Comparison of ENCODE assay signal across 1 mouse cellular context in the genomic region with DNA sequence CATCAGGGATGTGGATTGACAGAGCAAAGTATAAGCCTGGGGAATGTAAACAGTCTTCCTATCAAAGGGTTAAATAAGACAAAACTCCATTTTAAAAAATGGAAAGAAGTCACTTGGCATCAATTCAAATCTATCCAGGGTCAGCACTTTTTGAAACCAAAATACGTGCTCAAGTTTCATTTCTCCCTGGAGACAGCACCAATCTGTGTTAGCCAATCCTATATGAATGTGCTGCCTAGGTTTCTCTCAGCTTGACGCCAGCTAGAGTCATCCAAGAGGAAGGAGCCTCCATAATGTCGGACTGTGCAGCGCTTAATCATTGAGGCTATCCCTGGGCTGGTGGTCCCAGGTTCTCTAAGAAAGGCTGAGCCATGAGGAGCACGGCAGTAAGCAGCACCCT.
TF ChIP-seq lines count a peak whose summit lies in the region.

No protein-coding gene starts in this region.

TF ChIP-seq in myocyte, 11 proteins besides CTCF, POLR2A, EP300 and RAD21:
- no peak for TF ChIP-seq REST (IDR thresholded peaks at IDR 0.05; ENCODE audit: insufficient read depth, insufficient read length)
- no peak for TF ChIP-seq CEBPB (IDR thresholded peaks at IDR 0.05; ENCODE audit: insufficient read depth, poor library complexity, severe bottlenecking)
- TF ChIP-seq TCF3 (IDR thresholded peaks at IDR 0.05; ENCODE audit: insufficient read length, low read depth): no peak
- no peak for TF ChIP-seq MYOG (IDR thresholded peaks at IDR 0.05; ENCODE audit: control insufficient read depth in 1 of 3, insufficient read depth in 1 of 3, insufficient read length in 2 of 3, low read depth in 2 of 3)
- TF ChIP-seq POLR2AphosphoS2 (IDR thresholded peaks at IDR 0.05; ENCODE audit: insufficient read length, low read depth): no peak
- no peak for TF ChIP-seq MAX (IDR thresholded peaks at IDR 0.05; ENCODE audit: low read depth)
- TF ChIP-seq E2F4 (IDR thresholded peaks at IDR 0.05; ENCODE audit: insufficient read depth): no peak
- TF ChIP-seq USF1 (IDR thresholded peaks at IDR 0.05; ENCODE audit: low read depth): no peak
